In genomic region chr9:65122545-65122944, GRCm38 (mm10) we compare ENCODE assay signal across 8 mouse cellular contexts. TPM values are rescaled to one million over a fixed set of nuclear protein-coding genes. Genes with fewer than 3 reads are reported as not detected.
DNase-seq lines count a peak whose midpoint lies in the region; ATAC-seq lines count a peak whose summit lies in the region.
"Had no signal": no experiment of that assay in that cellular context is flagged by ENCODE, and none has a peak within 500 bp of the region (broad histone marks: within the 10 kb centered on the region; RNA-seq: fewer than 3 reads in every experiment).

No protein-coding gene starts in this region.

- no peak overlapping the region for H3K4me2 ChIP-seq in midbrain, embryonic 11.5 days
- no peak overlapping the region for H3K4me2 ChIP-seq in midbrain, embryonic 13.5 days (replicated peaks)

- no peak overlapping the region for H3K27ac ChIP-seq in midbrain, embryonic 11.5 days (ENCODE audit: low read depth, low read length)
- H3K27ac ChIP-seq in midbrain, embryonic 13.5 days, result no peak overlapping the region
- H3K27ac ChIP-seq: macrophage had no signal

- DNase-seq in midbrain, embryonic 11.5 days (ENCODE audit: low spot score, missing footprints), result no peak
- DNase-seq in frontal cortex, adult 2 months (ENCODE audit: extremely low spot score in 1 of 2, low spot score in 1 of 2), result peak; percentile 63 to 73
- peak; percentile 71 to 80 for DNase-seq in layer of hippocampus, postnatal 14 days (ENCODE audit: low spot score in 2 of 2)
- peak; percentile 75 for DNase-seq in right cerebral cortex, postnatal 25 days
- DNase-seq in MN1 (ENCODE audit: low spot score), result no peak

- H3K4me1 ChIP-seq in midbrain, embryonic 11.5 days (ENCODE audit: control insufficient read depth, insufficient read depth, low read length), result peaks cover 9% of the 10 kb centered on the region
- H3K4me1 ChIP-seq in midbrain, embryonic 13.5 days (replicated peaks), result peaks cover 12% of the 10 kb centered on the region

- 0 out of 2 replicates have a peak overlapping the region, but pooled peaks have one; percentile 20 for H3K9ac ChIP-seq in midbrain, embryonic 11.5 days (ENCODE audit: low read length)
- no peak overlapping the region for H3K9ac ChIP-seq in midbrain, embryonic 13.5 days (replicated peaks)

- 26% methylated on average over 18 of the region's 18 CpGs for WGBS in midbrain, embryonic 11.5 days
- 21% methylated on average over 17 of the region's 18 CpGs for WGBS in midbrain, embryonic 13.5 days

- H3K27me3 ChIP-seq in midbrain, embryonic 11.5 days (ENCODE audit: control insufficient read depth, insufficient read depth, low read length), result peaks cover 11% of the 10 kb centered on the region
- H3K27me3 ChIP-seq in midbrain, embryonic 13.5 days, result peaks cover 22% of the 10 kb centered on the region

- no peak for ATAC-seq in midbrain, embryonic 11.5 days (ENCODE audit: low FRiP score)
- ATAC-seq in midbrain, embryonic 13.5 days, result no peak
- ATAC-seq in activated CD4-positive, CD25-positive, alpha-beta regulatory T cell, adult 4 months, result no peak

- no peaks in the 10 kb centered on the region for H3K9me3 ChIP-seq in midbrain, embryonic 11.5 days (ENCODE audit: control insufficient read depth, low read length)
- H3K9me3 ChIP-seq in midbrain, embryonic 13.5 days, result no peaks in the 10 kb centered on the region

- no peak overlapping the region for H3K4me3 ChIP-seq in midbrain, embryonic 11.5 days (ENCODE audit: low read depth, low read length)
- no peak overlapping the region for H3K4me3 ChIP-seq in midbrain, embryonic 13.5 days (replicated peaks)

- peaks cover 6% of the 10 kb centered on the region for H3K36me3 ChIP-seq in midbrain, embryonic 11.5 days (ENCODE audit: control insufficient read depth, insufficient read depth, low read length)
- peaks cover 44% of the 10 kb centered on the region for H3K36me3 ChIP-seq in midbrain, embryonic 13.5 days

RNA-seq across cellular contexts. Expression of gene Igdcc3, which starts 18.4 kb away (rescaled TPM):
- 115 and 145 TPM in 2 replicates for polyA plus RNA-seq in midbrain, embryonic 11.5 days (2014; fragmentation: Nextera tagmentation; extraction: Ambion mirVana)
- polyA plus RNA-seq in midbrain, embryonic 13.5 days (2015; fragmentation: Nextera tagmentation; extraction: Ambion mirVana), result 23.5 and 25.2 TPM in 2 replicates
- polyA plus RNA-seq in frontal cortex, adult 2 months (2012; rRNA removed), result 2.6 and 3.1 TPM in 2 replicates
- total RNA-seq in layer of hippocampus, postnatal 14 days (2021), result 1 to 10 TPM; 5.3 to 6.1 TPM
- polyA plus RNA-seq in activated CD4-positive, CD25-positive, alpha-beta regulatory T cell, adult 4 months (2017; shearing (Covaris generic)), result not detected
- polyA plus RNA-seq: macrophage had no signal

RNA-seq across cellular contexts. Expression of gene Igdcc4, which starts 21.3 kb away (rescaled TPM):
- polyA plus RNA-seq in midbrain, embryonic 11.5 days (2014; fragmentation: Nextera tagmentation; extraction: Ambion mirVana), result 13.0 and 13.3 TPM in 2 replicates
- polyA plus RNA-seq in midbrain, embryonic 13.5 days (2015; fragmentation: Nextera tagmentation; extraction: Ambion mirVana), result 11.0 and 12.6 TPM in 2 replicates
- 27.7 and 30.9 TPM in 2 replicates for polyA plus RNA-seq in frontal cortex, adult 2 months (2012; rRNA removed)
- total RNA-seq in layer of hippocampus, postnatal 14 days (2021), result 10 to 100 TPM; 26.1 to 30.4 TPM
- polyA plus RNA-seq in activated CD4-positive, CD25-positive, alpha-beta regulatory T cell, adult 4 months (2017; shearing (Covaris generic)), result under 1 TPM in 1 of 2 experiments, not detected in 1; 0.11 TPM

Comparison
In these comparisons a context has a peak if more than half of its experiments do, and no peak if none do; other contexts are left out.
1. DNase-seq: peak in frontal cortex, adult 2 months (2 of 2), layer of hippocampus, postnatal 14 days (2 of 2) and right cerebral cortex, postnatal 25 days (single experiment); none in midbrain, embryonic 11.5 days (single experiment) and MN1 (single experiment).
2. RNA of gene Igdcc4, which starts 21.3 kb away (polyA plus RNA-seq): 27.7 to 30.9 TPM in frontal cortex, adult 2 months, 13.0 to 13.3 TPM in midbrain, embryonic 11.5 days and 11.0 to 12.6 TPM in midbrain, embryonic 13.5 days; 0.11 TPM in activated CD4-positive, CD25-positive, alpha-beta regulatory T cell, adult 4 months; every median in the first group is over 10 times any median in the second.